Mouse (Mus musculus): ENCODE data around the gene Cnnm4.

GRCm38 (mm10) chr1:36540807-36541206 lies 69.4 kb downstream of the Cnnm4 start:
- TF ChIP-seq POLR2A (IDR thresholded peaks at IDR 0.05; ENCODE audit: control insufficient read depth, extremely low read depth, insufficient read depth, low read length, poor library complexity) (no peak), CTCF (IDR thresholded peaks at IDR 0.05; ENCODE audit: borderline replicate concordance, control insufficient read depth, extremely low read depth, insufficient read depth, low read length, poor library complexity) (no peak)
